ENCODE assay signal across 8 mouse cellular contexts in the genomic region with DNA sequence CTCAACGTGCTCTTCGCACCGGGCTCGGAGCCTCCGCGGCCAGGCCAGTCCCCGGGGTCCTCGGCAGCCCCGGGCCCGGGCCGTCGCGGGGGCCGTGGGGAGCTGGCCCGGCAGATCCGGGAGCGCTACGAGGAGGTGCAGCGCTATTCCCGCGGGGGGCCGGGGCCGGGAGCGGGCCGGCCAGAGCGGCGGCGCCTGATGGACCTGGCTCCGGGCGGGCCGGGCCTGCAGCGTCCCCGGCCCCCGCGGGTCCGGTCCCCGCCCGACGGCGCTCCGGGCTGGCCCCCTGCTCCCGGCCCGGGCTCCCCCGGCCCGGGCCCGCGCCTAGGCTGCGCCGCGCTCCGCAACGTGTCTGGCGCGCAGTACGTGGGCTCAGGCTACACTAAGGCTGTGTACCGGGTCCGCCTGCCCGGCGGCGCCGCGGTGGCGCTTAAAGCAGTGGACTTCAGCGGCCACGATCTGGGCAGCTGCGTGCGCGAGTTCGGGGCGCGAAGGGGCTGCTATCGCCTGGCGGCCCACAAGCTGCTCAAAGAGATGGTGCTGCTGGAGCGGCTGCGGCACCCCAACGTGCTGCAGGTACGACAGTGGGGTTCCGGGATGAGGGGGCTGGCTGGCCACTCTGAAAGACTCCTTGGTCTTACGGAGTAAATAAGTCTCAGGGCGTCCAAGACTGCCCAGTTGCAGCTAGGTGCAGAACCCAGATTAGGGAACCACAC. TPM values are rescaled to one million over a fixed set of nuclear protein-coding genes. Genes with fewer than 3 reads are reported as not detected.
A peak's percentile ranks its signal among the peaks of the same experiment; 100 is the strongest.
DNase-seq lines count a peak whose midpoint lies in the region; ATAC-seq and TF ChIP-seq lines count a peak whose summit lies in the region.

No protein-coding gene starts in this region.

- peaks cover 13% of the 10 kb centered on the region for H3K4me1 ChIP-seq in testis, adult 2 months (ENCODE audit: control insufficient read depth, insufficient read depth, low read length)
- peaks cover 6% of the 10 kb centered on the region; the same call in 1 of the 2 replicates for H3K4me1 ChIP-seq in brown adipose tissue, adult 24 weeks (ENCODE audit: control insufficient read depth, insufficient read depth, insufficient read length, low read length)
- peaks cover 53% of the 10 kb centered on the region for H3K4me1 ChIP-seq in kidney, embryonic 16.5 days (ENCODE audit: insufficient read depth, low read length)

- H3K27me3 ChIP-seq in testis, adult 2 months (ENCODE audit: control insufficient read depth, insufficient read depth, low read length) = peaks cover 3% of the 10 kb centered on the region; the same call in 1 of the 2 replicates
- no peaks in the 10 kb centered on the region for H3K27me3 ChIP-seq in kidney, embryonic 16.5 days (ENCODE audit: insufficient read depth, low read length)

- H3K9me3 ChIP-seq in kidney, embryonic 16.5 days (ENCODE audit: low read length) = no peaks in the 10 kb centered on the region

- no peak for TF ChIP-seq CTCF in testis, adult 2 months (IDR thresholded peaks at IDR 0.05; ENCODE audit: control insufficient read depth, insufficient read depth, insufficient replicate concordance, low read depth, low read length)

- peak overlapping the region; percentile 78 for H3K4me3 ChIP-seq in testis, adult 2 months (ENCODE audit: control insufficient read depth, low read depth, low read length)
- peak overlapping the region; percentile 83 for H3K4me3 ChIP-seq in brown adipose tissue, adult 24 weeks (ENCODE audit: insufficient read depth, low read depth, low read length)
- peak overlapping the region; percentile 78 for H3K4me3 ChIP-seq in kidney, embryonic 16.5 days (ENCODE audit: low read length)

- WGBS in kidney, embryonic 16.5 days = under 1% methylated on average over 74 of the region's 80 CpGs

- H3K9ac ChIP-seq in kidney, embryonic 16.5 days (replicated peaks; ENCODE audit: low read length) = peak overlapping the region; percentile 99

- no peak for DNase-seq in testis, postnatal 14 days (ENCODE audit: low spot score)
- peak; percentile 15 to 31 for DNase-seq in frontal cortex, postnatal 25 days (ENCODE audit: low spot score in 2 of 2)
- DNase-seq in lung, postnatal 10 days = peak; percentile 49
- peak; percentile 54 for DNase-seq in right cerebral cortex, postnatal 4 days
- no peak for DNase-seq in ovary, adult 18-20 months (ENCODE audit: low spot score)

- 0 out of 2 replicates have a peak, but pooled peaks have one; percentile 15 for TF ChIP-seq POLR2A in testis, adult 2 months (IDR thresholded peaks at IDR 0.05; ENCODE audit: control insufficient read depth, low read depth, low read length)

- ATAC-seq in kidney, embryonic 16.5 days (ENCODE audit: low FRiP score, low TSS enrichment) = peak; percentile 7

- H3K27ac ChIP-seq in testis, adult 2 months (ENCODE audit: control insufficient read depth, insufficient read depth, low read depth, low read length) = peak overlapping the region; percentile 73
- no peak overlapping the region for H3K27ac ChIP-seq in brown adipose tissue, adult 24 weeks (replicated peaks; ENCODE audit: low read depth, low read length)
- H3K27ac ChIP-seq in kidney, embryonic 16.5 days (ENCODE audit: low read length) = peak overlapping the region; percentile 85

- H3K4me2 ChIP-seq in kidney, embryonic 16.5 days (replicated peaks; ENCODE audit: low read depth, low read length) = peak overlapping the region; percentile 74

- no peaks in the 10 kb centered on the region for H3K36me3 ChIP-seq in testis, adult 2 months (ENCODE audit: control insufficient read depth, insufficient read depth, low read length)
- H3K36me3 ChIP-seq in kidney, embryonic 16.5 days (ENCODE audit: insufficient read depth, low read length) = peaks cover 3% of the 10 kb centered on the region; the same call in 1 of the 2 replicates

RNA-seq across cellular contexts. Expression of a gene that starts 0.6 kb away (rescaled TPM):
- 30.6 and 31.5 TPM in 2 replicates for polyA plus RNA-seq in testis, adult 2 months (2012; rRNA removed)
- 7.3 and 7.4 TPM in 2 replicates for polyA plus RNA-seq in brown adipose tissue, adult 24 weeks (2012; ENCODE audit: insufficient read depth, insufficient read length, missing spikeins)
- 29.9 and 31.6 TPM in 2 replicates for polyA plus RNA-seq in kidney, embryonic 16.5 days (2015; fragmentation: Nextera tagmentation; extraction: Ambion mirVana)

Comparison
In these comparisons a context has a peak if more than half of its experiments do, and no peak if none do; other contexts are left out.
1. DNase-seq: peak in frontal cortex, postnatal 25 days (2 of 2), lung, postnatal 10 days (single experiment) and right cerebral cortex, postnatal 4 days (single experiment); none in testis, postnatal 14 days (single experiment) and ovary, adult 18-20 months (single experiment).
2. Peak in every context shown above with its lines, with median percentiles within 50 percentile points of each other: H3K4me3 ChIP-seq.